Mouse (Mus musculus): Measurements from ENCODE around the gene Vash2.
"Not testable (repeated sequence)": the region's sequence is repeated elsewhere in the genome, so short reads cannot be mapped to it uniquely, and the experiment has no call there.

Gene Vash2

GRCm38 (mm10) chr1:190979100-190979563, at the start of gene Vash2:
Gene Vash2, minus strand, starts transcription at chr1:190979296.
- peak; percentile 57 for DNase-seq

GRCm38 (mm10) chr1:191026021-191026713, 47.1 kb upstream of the Vash2 start, which contains the start of gene Flvcr1:
Gene Flvcr1, minus strand, starts transcription at chr1:191026158.
- peak; percentile 97 for DNase-seq

- peak; percentile 53 for DNase-seq
Measured at GRCm38 (mm10) chr1:191025016-191026012, 46.2 kb upstream of the Vash2 start.

DNA sequence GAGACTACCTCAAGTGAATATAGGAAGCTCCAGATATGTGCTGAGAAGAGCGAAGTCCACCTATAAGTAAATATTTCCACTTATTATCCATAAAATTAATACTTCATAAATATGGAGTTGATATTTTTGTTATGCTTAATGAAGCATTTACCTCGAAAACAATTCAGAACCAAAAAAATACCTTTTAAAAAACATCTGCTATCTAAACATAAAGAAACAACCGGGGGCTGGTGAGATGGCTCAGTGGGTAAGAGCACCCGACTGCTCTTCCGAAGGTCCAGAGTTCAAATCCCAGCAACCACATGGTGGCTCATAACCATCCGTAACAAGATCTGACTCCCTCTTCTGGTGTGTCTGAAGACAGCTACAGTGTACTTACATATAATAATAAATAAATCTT, 44.7 kb upstream of the Vash2 start:
- DNase-seq: not testable (repeated sequence)

GRCm38 (mm10) chr1:191023140-191023539, 44.0 kb upstream of the Vash2 start:
- DNase-seq: no peak

GRCm38 (mm10) chr1:191021016-191021415, 41.9 kb upstream of the Vash2 start:
- DNase-seq: no peak

DNA sequence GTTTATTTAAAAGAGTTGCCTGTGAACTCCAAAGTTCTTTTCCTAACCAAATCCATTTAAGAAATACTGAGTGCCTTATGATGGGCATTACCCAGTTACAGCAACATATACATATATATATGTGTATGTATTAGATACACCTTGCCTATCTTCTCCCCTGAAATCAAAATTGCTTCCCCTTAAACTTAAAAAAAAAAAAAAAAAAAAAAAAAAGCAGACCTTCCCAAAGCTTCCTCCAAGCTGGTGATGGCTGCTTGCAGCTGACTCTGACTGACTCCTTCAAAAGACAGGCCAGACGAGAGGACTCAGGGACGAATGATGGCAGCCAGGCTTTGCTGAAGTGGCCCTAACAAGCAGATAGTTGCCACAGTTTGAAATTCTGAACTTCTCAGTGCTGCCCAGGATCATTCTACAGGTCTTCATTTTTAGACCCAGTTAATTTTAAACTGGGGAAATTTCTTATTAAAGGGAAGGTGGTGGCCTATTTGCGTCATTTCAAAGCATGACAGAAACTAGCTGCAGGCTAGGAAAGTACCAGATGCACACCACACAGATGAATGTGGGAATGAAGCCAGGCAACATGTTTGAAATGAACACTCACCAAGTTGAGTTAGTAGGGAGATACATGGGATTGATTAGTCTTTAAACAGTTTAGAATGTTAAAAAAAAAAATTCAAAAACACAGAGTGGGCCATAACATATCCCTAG, 41.3 kb upstream of the Vash2 start:
- no peak for DNase-seq

DNA sequence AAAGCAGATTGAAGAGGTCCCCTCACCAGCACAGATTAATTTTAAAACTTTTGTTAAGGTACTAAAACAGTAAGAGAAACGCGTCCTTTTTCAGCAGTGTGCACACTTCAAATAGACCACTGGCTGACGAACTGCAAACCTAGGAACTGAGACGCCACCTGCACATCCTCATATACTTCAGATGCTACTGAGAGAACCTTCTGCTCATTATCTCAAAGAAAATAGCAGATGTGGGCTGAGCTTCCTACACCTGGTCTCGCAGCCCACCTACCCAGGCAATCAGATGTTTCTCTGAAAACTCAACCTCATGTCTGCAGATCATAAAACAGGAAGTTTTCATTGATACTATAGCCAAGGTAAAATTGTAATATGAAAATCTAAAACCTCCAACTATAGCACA, 40.7 kb upstream of the Vash2 start:
- no peak for DNase-seq

DNA sequence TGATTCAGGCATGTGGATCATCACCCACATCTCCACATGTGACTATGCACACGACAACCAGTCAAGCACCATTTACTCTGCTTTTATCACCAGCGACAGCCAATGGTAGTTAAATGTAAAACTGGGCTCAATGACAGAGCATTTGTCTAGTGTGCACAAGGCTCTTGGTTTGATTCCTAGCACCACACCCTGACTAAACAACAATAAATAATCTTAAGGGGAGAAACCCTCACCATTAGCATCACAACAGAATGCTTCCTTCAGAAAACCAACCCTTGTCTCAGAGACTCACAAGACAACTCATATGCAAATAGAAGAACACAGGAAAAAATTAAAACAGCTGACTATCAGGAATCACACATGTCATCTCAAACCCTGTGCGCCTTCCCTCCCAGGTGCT, 35.2 kb upstream of the Vash2 start:
- DNase-seq: no peak

- no peak for DNase-seq
Measured at GRCm38 (mm10) chr1:191008707-191009106, 29.6 kb upstream of the Vash2 start.

GRCm38 (mm10) chr1:191002201-191002600, 23.1 kb upstream of the Vash2 start:
- no peak for DNase-seq

DNA sequence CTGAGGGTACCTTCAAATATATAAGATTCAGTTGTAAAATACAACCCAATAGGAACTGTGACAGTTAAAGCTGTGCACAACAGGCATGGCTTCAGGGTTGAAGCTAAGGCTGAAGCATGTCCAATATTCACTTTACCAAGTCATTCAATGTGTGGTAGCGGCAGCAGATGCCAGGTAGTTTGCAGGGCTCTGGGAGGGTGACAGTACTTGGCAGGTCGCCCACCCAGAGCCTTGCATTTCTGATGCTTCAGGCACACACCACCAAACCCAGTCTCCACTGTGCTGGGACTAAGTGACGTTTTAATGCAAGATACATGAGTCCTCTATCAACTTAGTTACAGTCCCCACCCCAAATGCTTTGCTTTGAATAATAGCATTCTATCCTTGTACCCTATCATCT, 21.6 kb upstream of the Vash2 start:
- DNase-seq: no peak

- DNase-seq: no peak
Measured at GRCm38 (mm10) chr1:190998027-190998426, 18.9 kb upstream of the Vash2 start.

DNA sequence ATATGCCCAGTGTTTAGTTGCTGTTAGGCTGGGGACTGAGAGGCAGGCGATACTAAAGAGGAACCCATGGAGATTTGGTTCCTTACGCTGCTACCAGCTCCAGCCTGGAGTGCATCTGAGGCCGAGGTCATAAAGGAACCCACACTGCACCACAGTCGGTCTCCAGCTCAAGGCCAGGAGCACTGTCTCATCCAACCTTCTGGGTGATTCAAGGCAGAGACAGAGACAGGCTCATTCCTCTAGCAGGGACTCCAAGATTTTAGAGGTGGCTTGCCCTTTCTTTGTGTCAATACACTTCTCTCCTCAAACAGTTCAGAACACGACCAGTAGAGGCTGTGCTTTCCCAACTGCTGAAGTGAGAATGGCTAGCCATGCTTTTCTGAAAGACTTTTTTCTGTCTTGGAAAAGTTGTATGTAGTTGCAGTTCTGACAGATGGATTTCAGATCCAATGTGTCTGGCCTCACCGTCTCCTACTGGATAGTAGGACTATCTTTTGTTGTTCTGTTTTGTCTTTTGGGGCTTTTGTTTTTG, 17.3 kb upstream of the Vash2 start:
- DNase-seq: no peak

- DNase-seq: peak; percentile 80
Measured at GRCm38 (mm10) chr1:190995548-190995947, 16.5 kb upstream of the Vash2 start.

DNA sequence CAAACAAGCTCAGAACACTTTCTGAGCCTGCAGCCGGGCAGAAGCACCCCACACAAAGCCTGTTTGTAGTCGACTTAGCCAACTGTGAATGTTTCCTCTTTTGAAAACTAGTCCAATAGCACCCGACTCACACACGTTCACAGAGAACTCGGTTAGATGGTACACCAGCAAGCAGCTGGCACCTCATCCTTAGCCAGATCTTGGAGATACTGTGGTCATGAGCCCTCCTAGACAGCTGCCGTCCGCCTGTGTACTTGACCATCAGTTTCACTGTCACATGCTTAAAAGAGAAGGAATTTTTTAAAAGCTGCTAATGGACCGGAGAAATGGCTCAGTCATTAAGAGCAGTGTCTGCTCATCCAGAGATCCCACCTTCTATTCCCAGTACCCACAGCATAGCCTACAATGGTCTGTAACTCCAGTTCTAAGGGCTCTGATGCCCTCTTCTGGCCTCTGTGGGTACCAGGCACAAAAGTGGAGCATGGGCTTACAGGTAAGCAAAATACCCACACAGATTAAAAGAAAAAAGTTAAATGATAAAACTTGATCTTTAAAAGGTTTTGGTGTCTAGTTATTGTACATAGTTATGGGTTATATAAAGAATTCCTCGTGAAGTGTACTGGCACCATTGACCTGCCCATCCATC, 10.5 kb upstream of the Vash2 start:
- DNase-seq: no peak

- no peak for DNase-seq
Measured at GRCm38 (mm10) chr1:190981412-190981811, 2.3 kb upstream of the Vash2 start.

- DNase-seq: no peak
Measured at GRCm38 (mm10) chr1:190980470-190980869, 1.4 kb upstream of the Vash2 start.

GRCm38 (mm10) chr1:190978511-190979073, 504 bp downstream of the Vash2 start:
- DNase-seq: peak; percentile 11

DNA sequence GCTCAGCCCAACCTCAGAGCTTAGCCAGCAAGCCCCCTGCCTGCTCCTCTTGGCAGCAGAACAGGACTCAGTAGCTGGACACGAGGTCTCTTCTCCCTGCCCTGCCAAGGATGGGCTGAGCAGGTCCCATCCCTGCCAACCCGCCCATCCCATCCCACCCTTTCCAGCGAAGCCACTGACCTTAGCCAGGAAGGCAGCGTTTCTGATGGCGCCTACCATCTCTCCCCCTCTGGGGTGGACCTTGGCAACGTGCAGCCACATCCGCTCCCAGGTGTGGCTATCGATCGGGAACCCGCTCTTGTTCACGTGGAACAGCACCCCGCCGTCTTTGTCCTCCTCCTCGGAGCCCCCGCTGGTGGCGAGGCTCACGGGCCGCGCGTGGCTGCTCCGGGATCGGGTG, 1.1 kb downstream of the Vash2 start:
- no peak for DNase-seq

GRCm38 (mm10) chr1:190976887-190977573, 2.1 kb downstream of the Vash2 start:
- no peak for DNase-seq

Data from kidney, adult 18-20 months (tissue).